Mouse (Mus musculus): Measurements from ENCODE around the gene Npy1r. TPM values are rescaled to one million over a fixed set of nuclear protein-coding genes. Genes with fewer than 3 reads are reported as not detected.

The Npy1r gene
- polyA plus RNA-seq (2015; fragmentation: Nextera tagmentation; extraction: Ambion mirVana): 5.4 and 6.6 TPM in 2 replicates

- peak; percentile 85 for ATAC-seq (replicated peaks)
- under 1% methylated on average over 30 of the region's 30 CpGs for WGBS
- peak within 1 kb of the TSS; percentile 47 for H3K4me3 ChIP-seq
- H3K27me3 ChIP-seq (replicated peaks): peaks cover 7% of the 10 kb centered on the region; the same call in 1 of the 2 replicates
- peak within 1 kb of the TSS; percentile 38 for H3K9ac ChIP-seq
- no peaks in the 10 kb centered on the region for H3K9me3 ChIP-seq
- H3K4me2 ChIP-seq: peak within 1 kb of the TSS; percentile 83
- no peak within 1 kb of the TSS; the same call in 1 of the 2 replicates for H3K27ac ChIP-seq
- H3K36me3 ChIP-seq (replicated peaks): no peaks in the 10 kb centered on the region
- peaks cover 13% of the 10 kb centered on the region for H3K4me1 ChIP-seq
Observed at GRCm38 (mm10) chr8:66696970-66697843, at the start of gene Npy1r. Npy1r (plus strand) TSS chr8:66697192.

GRCm38 (mm10) chr8:66681261-66681660, 15.7 kb upstream of the Npy1r start:
- Histone ChIP-seq H3K4me1 (no peaks in the 10 kb centered on the region), H3K9me3 (no peaks in the 10 kb centered on the region), H3K4me3 (no peak overlapping the region), H3K27me3 (replicated peaks) (no peaks in the 10 kb centered on the region), H3K4me2 (no peak overlapping the region), H3K27ac (no peak overlapping the region), H3K9ac (no peak overlapping the region), H3K36me3 (replicated peaks) (no peaks in the 10 kb centered on the region)
- no peak for ATAC-seq (replicated peaks)
- 84% methylated on average over 2 of the region's 2 CpGs for WGBS

GRCm38 (mm10) chr8:66687511-66688329, 9.3 kb upstream of the Npy1r start, which contains the start of gene Npy5r:
Npy5r (minus strand) TSS chr8:66688128.
- Histone ChIP-seq H3K27me3 (replicated peaks) (no peaks in the 10 kb centered on the region), H3K9ac (peak within 1 kb of the TSS; percentile 81), H3K4me2 (peak within 1 kb of the TSS; percentile 94), H3K36me3 (replicated peaks) (no peaks in the 10 kb centered on the region), H3K9me3 (no peaks in the 10 kb centered on the region), H3K4me3 (peak within 1 kb of the TSS; percentile 63), H3K4me1 (peaks cover 8% of the 10 kb centered on the region), H3K27ac (0 out of 2 replicates have a peak within 1 kb of the TSS, but pooled peaks have one; percentile 55)
- peak; percentile 89 for ATAC-seq (replicated peaks)
- WGBS: under 1% methylated on average over 43 of the region's 43 CpGs

- peak; percentile 71; the same call in 1 of the 2 replicates for ATAC-seq (replicated peaks)
- Histone ChIP-seq H3K4me1 (peaks cover 8% of the 10 kb centered on the region), H3K4me3 (peak overlapping the region; percentile 63), H3K9ac (peak overlapping the region; percentile 81), H3K36me3 (replicated peaks) (no peaks in the 10 kb centered on the region), H3K27ac (no peak overlapping the region), H3K9me3 (no peaks in the 10 kb centered on the region), H3K4me2 (peak overlapping the region; percentile 94), H3K27me3 (replicated peaks) (no peaks in the 10 kb centered on the region)
- 29% methylated on average over 6 of the region's 6 CpGs for WGBS
Observed at GRCm38 (mm10) chr8:66688395-66688794, 8.6 kb upstream of the Npy1r start.

GRCm38 (mm10) chr8:66688799-66689198, 8.2 kb upstream of the Npy1r start:
- 40% methylated on average over 4 of the region's 4 CpGs for WGBS
- H3K9me3 ChIP-seq: no peaks in the 10 kb centered on the region

GRCm38 (mm10) chr8:66690402-66690801, 6.6 kb upstream of the Npy1r start:
- Histone ChIP-seq H3K27ac (no peak overlapping the region), H3K36me3 (replicated peaks) (no peaks in the 10 kb centered on the region), H3K4me3 (no peak overlapping the region), H3K27me3 (replicated peaks) (no peaks in the 10 kb centered on the region), H3K9me3 (no peaks in the 10 kb centered on the region), H3K9ac (no peak overlapping the region), H3K4me1 (peaks cover 8% of the 10 kb centered on the region), H3K4me2 (no peak overlapping the region)
- 53% methylated on average over 5 of the region's 5 CpGs for WGBS
- no peak for ATAC-seq (replicated peaks)

More at GRCm38 (mm10) chr8:66688799-66689198, 8.2 kb upstream of the Npy1r start:
- H3K4me2 ChIP-seq: 0 out of 2 replicates have a peak overlapping the region, but pooled peaks have one; percentile 94
- H3K9ac ChIP-seq: no peak overlapping the region
- no peak for ATAC-seq (replicated peaks)
- peaks cover 8% of the 10 kb centered on the region for H3K4me1 ChIP-seq
- no peak overlapping the region for H3K4me3 ChIP-seq
- H3K36me3 ChIP-seq (replicated peaks): no peaks in the 10 kb centered on the region
- no peak overlapping the region for H3K27ac ChIP-seq
- H3K27me3 ChIP-seq (replicated peaks): no peaks in the 10 kb centered on the region

GRCm38 (mm10) chr8:66698011-66698410, 1.0 kb downstream of the Npy1r start:
- under 1% methylated on average over 7 of the region's 7 CpGs for WGBS
- ATAC-seq (replicated peaks): 0 out of 2 replicates have a peak, but pooled peaks have one; percentile 35
- H3K4me1 ChIP-seq: peaks cover 13% of the 10 kb centered on the region
- H3K9ac ChIP-seq: peak overlapping the region; percentile 38; the same call in 1 of the 2 replicates
- H3K4me2 ChIP-seq: peak overlapping the region; percentile 83
- H3K9me3 ChIP-seq: no peaks in the 10 kb centered on the region
- peak overlapping the region; percentile 47 for H3K4me3 ChIP-seq
- no peak overlapping the region for H3K27ac ChIP-seq
- H3K27me3 ChIP-seq (replicated peaks): peaks cover 7% of the 10 kb centered on the region; the same call in 1 of the 2 replicates
- no peaks in the 10 kb centered on the region for H3K36me3 ChIP-seq (replicated peaks)

- Histone ChIP-seq H3K4me3 (no peak overlapping the region), H3K36me3 (replicated peaks) (no peaks in the 10 kb centered on the region), H3K9me3 (no peaks in the 10 kb centered on the region), H3K9ac (no peak overlapping the region), H3K27ac (no peak overlapping the region), H3K4me2 (peak overlapping the region; percentile 83), H3K4me1 (peaks cover 13% of the 10 kb centered on the region), H3K27me3 (replicated peaks) (peaks cover 7% of the 10 kb centered on the region; the same call in 1 of the 2 replicates)
- ATAC-seq (replicated peaks): no peak
- WGBS: 76% methylated on average over 7 of the region's 7 CpGs
Observed at GRCm38 (mm10) chr8:66698782-66699181, 1.8 kb downstream of the Npy1r start.

GRCm38 (mm10) chr8:66714324-66714975, 17.5 kb downstream of the Npy1r start:
- Histone ChIP-seq H3K27me3 (replicated peaks) (no peaks in the 10 kb centered on the region), H3K4me1 (no peaks in the 10 kb centered on the region), H3K9ac (no peak overlapping the region), H3K36me3 (replicated peaks) (no peaks in the 10 kb centered on the region), H3K4me3 (no peak overlapping the region), H3K4me2 (no peak overlapping the region), H3K27ac (no peak overlapping the region), H3K9me3 (no peaks in the 10 kb centered on the region)
- 85% methylated on average over 7 of the region's 7 CpGs for WGBS
- ATAC-seq (replicated peaks): no peak

GRCm38 (mm10) chr8:66722835-66723234, 25.8 kb downstream of the Npy1r start:
- Histone ChIP-seq H3K4me1 (no peaks in the 10 kb centered on the region), H3K27me3 (replicated peaks) (no peaks in the 10 kb centered on the region), H3K9me3 (no peaks in the 10 kb centered on the region), H3K4me3 (no peak overlapping the region), H3K36me3 (replicated peaks) (no peaks in the 10 kb centered on the region), H3K27ac (no peak overlapping the region), H3K9ac (no peak overlapping the region), H3K4me2 (no peak overlapping the region)
- WGBS: 92% methylated on average over 2 of the region's 2 CpGs
- no peak for ATAC-seq (replicated peaks)

GRCm38 (mm10) chr8:66729446-66729845, 32.5 kb downstream of the Npy1r start:
- Histone ChIP-seq H3K4me1 (no peaks in the 10 kb centered on the region), H3K4me2 (no peak overlapping the region), H3K9ac (no peak overlapping the region), H3K36me3 (replicated peaks) (no peaks in the 10 kb centered on the region), H3K9me3 (no peaks in the 10 kb centered on the region), H3K27me3 (replicated peaks) (no peaks in the 10 kb centered on the region), H3K27ac (no peak overlapping the region), H3K4me3 (no peak overlapping the region)
- no peak for ATAC-seq (replicated peaks)
- WGBS: 6% methylated on average over 7 of the region's 7 CpGs

All from midbrain, embryonic 15.5 days (tissue).